Mouse (Mus musculus): ENCODE results near the gene Ankfn1. TPM values are rescaled to one million over a fixed set of nuclear protein-coding genes. Genes with fewer than 3 reads are reported as not detected.

Gene Ankfn1
- polyA plus RNA-seq, 2 experiments from 2014 or later = not detected

DNA sequence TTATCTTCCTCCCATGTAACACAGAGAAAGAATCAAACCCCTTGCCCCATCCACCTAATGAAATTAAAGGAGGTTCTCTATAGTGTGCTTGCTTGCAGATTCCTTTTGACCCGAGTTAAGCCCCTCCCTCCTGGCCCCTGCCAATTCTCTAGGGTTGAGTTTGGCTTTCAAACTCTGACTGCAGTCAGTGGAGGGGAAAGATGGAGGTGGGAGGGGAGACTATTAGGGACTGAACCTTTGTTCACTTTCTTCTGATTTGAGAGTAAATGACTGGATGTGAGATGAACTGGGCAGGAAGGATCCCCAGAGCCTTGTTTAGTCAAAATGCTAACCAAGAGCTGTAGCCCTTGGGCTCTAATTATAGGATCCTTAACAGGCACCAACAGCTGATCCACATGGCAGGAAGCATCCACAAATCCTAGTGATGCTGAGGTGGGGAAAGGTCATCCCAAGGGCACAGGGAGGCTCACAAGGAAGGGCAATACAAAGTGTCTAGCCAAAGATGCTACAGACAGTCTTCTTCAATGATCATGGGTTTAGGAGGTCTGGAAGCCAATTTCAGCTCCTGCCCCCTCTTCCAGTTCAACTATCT is 103.4 kb downstream of the Ankfn1 start:
- no peak for ATAC-seq

DNA sequence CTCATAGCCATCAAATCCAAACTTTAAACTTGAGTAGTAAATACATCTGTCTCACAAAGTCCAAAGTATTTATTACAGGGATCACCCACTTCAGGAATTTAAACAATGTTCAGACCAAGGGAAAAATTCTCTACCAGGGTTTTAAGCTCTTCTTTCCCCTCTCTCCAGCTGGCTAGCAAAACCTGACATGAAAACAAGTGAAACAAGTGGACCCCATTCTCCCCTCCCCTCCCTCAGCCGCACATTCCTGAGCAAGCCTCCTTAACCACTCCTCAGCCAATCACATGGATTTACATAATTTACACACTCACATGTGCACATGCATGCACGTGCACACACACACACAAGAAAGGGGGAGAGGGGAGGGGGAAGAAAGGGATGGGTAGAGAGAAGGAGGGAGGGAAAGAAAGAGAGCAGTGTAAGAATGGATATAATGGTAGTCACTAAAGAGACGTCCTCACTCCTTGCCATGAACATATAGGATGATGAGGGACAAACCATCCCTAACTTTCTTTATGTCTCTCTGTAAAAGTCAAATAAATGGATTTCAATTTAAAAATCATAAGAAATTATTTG is 104.9 kb downstream of the Ankfn1 start:
- ATAC-seq = no peak

DNA sequence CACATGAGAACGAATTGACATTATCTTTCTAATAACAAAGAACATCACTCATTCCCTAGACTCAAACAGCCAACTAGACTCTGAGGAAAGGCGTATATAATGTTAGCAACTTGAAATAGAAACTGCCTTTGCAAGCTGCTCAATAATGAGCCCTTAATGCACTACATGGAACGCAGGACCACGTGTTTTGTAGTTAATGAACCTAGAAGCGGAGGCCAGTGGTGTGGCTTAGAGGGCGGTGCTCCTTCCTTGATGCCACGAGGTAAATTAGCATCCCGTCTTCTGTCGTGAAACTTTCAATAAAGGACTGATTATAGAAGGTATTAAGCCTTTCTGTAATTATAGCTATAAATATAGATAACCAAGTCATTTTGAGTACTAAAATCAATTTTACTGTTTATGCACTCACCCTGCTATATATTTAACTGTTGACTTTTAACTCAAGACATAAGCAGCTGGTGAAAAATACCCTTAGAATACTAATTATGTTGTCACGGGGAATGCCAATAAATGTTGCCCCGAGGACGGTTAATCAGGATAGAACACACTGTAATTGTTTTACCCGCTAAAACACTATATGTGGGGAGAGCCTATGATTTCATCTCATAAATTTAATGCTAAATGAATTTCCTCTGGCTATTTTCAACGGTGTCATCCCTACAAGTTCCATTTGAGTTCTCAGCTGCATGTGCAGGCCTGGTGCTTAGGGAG is 112.1 kb downstream of the Ankfn1 start:
- ATAC-seq = no peak

DNA sequence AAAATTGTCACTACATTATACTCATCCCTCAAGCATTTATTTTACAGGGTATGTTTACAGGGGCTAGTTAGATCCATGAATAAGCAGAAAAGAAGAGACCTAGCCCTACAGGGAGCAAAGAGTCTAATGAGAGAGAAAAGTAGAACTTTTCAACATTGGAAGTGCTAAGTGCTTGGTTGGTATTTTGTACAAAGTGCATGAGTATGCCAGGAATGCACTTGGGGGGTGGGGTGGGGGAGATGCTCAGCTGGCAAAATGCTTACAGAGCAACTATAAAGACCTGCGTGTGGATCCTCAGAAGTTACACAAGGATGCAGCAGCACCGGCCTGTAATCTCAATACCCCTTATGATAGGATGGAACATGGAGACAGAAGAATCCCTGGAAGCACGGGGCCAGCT is 118.4 kb downstream of the Ankfn1 start:
- no peak for ATAC-seq

GRCm38 (mm10) chr11:89656556-89656955 is 120.9 kb downstream of the Ankfn1 start:
- ATAC-seq = no peak

DNA sequence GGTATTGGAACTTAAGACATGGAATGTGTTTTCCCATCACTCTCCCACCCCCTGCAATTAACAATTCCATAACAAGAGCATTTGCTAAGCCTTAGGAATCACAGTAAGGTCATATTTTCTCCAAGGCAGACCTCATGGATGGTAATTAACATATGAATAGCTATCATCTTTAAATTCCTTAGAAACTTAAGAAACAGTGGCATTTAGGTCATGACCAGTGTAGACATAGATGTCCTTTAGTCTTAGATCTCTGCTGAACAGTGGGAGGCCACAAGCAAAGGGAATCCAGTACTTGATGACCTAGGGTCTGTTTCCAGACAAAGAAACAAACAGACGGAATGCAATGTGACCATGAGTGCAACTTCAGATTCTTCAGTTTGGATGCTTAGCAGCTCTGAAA is 141.7 kb downstream of the Ankfn1 start:
- ATAC-seq = no peak

DNA sequence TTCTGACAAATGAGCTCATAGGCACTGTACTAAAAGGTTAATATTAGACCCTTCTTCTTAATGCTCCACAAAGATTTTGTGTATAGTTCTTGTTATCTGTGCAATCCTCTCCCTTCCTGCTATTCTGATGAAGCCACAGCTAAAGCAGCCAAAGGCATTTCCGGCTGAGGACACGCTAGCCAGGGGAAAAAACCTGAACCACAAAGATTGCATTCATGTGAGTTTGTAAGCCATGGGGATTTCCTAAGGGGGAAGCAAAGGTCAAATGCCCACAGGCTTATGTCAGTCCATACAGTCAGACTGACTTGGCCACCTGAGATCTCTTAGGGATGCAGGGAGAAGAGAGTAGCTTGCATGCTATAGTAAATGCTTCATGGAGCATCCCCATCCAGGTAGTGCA is 146.1 kb downstream of the Ankfn1 start:
- ATAC-seq = no peak

DNA sequence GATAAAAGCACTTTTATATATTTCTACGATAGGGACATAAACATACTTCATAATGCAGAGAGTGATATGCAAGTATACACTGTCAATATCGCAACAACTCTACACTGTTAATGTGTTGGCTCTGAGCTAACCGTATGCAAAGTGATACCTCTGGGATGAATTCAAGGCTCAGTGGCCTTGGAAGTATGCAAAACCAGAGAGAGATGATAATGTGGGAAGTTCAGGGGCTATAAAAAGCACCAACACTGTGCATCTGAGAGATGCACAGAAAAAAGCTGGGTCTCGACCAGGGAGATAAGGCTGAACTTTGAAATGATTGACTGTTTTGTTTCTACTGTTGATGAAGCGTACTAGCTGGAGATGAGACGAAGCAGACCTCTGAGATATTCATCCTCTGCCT is 148.9 kb downstream of the Ankfn1 start:
- ATAC-seq = no peak

DNA sequence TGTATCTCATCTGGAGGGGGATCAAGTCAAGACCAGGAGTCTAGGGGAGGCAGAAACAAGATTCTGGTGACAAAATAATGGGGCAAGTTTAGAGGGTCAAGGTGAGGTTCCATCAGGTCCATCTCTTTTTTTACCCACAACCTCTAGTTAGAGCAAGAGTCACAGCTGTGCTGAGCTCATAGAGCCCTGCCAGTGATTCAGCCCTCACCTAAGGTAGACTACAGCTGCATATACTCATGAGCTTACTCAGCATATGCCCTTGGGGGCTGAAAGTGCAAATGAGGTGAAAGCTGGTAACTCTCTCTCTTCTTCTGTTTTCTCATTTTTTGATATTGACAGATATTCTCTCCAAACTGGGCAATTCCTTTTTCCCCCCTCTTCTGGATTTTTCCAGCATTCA is 150.2 kb downstream of the Ankfn1 start:
- ATAC-seq = no peak

- ATAC-seq = no peak
Observed at GRCm38 (mm10) chr11:89623698-89624445, 153.6 kb downstream of the Ankfn1 start.

DNA sequence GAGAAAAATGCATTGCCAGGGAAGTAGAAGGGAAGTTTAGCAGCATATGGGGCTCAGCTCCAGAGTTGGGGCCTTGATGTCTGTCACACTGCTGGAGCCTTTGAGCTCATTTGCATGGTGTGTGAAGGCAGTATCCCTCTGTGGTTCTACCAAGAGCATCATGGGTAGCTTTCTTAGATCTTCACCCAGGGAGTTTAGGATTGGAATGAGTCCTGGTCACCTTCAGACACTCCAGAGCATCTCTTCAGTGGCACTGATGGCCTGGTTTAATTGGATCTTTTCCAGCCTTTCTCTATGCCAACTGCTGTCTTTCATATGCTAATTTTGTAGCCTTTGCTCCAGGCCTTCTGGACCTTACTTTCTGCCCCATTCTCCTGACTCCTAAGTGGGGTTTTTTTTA is 157.5 kb downstream of the Ankfn1 start:
- ATAC-seq = no peak

- no peak for ATAC-seq
Observed at GRCm38 (mm10) chr11:89615806-89616205, 161.6 kb downstream of the Ankfn1 start.

- ATAC-seq = no peak
Observed at GRCm38 (mm10) chr11:89611596-89611995, 165.9 kb downstream of the Ankfn1 start.

DNA sequence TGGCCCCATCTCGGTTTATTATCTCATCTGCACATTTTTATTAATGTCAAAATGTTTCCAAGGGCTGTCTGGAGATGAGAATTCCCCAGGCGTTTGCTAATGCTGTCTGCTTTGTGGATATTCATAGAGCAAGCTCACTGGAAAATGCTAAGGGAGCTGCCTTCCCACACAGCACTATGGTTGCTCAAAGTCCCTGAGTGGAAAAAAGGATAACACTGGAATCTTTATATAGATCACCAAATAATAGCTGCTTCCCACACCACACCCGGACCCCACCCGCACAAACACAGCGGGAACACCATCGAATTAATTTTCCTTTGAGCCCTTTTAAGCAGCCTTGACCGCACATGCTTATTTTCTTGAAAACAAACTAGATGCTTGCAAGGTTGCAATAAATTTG is 169.4 kb downstream of the Ankfn1 start:
- no peak for ATAC-seq

- ATAC-seq = no peak
Observed at GRCm38 (mm10) chr11:89607270-89607669, 170.2 kb downstream of the Ankfn1 start.

- ATAC-seq = no peak
Observed at GRCm38 (mm10) chr11:89606346-89606745, 171.1 kb downstream of the Ankfn1 start.

DNA sequence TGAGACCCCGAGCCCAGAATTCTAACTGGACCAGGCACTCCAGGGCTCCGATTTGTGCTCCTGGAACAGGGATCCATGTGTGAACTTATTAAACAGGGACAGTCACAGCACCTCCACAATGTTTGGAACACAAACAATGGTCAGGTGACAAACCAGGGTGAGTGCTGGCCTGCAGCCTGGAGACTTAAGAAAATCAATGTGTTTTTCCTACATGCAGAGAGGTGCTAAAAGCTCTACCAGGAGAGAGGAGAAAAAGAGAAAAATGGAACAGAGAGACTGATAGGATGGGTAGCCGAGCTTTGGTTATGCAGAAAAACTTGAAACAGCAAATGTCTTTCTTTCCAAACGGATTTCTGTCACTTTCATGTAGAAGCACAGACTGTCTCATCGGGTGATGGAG is 174.5 kb downstream of the Ankfn1 start:
- ATAC-seq = no peak

DNA sequence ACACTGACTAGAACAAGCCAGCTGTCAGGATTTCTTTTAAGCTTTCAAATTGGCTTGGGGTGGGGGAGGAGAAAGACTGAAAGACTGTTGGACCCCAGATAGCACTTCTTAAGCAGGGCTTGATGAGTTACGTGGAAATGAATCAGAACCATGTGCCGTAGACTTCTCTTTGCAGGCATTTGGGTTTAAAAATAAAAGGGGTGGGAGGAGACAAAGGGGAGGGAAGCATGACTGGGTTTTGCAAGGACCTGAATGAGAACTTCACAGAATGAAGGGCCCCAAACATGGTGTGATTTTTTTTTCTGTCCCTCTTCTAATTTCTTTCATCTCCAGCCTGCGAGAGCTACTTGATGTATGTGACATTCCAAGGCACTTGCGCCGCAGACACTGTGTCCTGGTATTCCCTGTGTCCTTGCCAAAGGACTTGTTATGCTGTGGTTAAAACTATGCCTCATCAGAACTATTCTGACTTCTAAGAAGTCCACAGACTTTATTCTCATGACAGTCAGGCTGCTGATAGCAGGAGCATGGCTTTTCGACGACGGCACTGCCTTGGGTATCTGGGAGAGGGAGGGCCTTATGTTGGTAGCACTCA is 176.4 kb downstream of the Ankfn1 start:
- no peak for ATAC-seq

DNA sequence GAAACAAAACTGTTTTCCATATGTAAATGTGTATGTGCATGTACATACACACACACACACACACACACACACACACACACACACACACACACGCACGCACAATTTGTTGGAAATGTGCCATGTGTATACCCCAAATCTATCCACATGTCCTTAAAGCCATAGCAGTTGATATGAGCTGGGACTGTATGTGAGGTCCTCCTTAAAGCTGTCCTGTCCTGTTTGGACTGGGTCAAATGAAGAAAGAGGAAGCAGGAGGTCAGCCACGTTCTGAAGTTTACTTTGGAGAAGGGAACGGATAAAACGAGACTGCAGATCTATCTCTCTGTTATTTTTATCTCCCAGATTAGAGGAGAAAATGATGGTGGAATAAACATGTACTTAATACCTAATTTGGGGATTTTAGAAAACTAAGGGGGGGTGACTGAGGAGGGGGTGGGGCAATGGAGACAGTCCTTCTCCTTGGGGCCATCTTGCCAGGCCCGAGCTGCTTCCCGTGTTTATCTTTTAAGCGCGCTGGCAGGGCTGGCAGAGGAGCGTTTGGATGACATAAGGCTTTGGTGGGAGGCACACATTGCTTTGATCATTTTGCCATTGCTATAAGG is 187.1 kb downstream of the Ankfn1 start:
- no peak for ATAC-seq

DNA sequence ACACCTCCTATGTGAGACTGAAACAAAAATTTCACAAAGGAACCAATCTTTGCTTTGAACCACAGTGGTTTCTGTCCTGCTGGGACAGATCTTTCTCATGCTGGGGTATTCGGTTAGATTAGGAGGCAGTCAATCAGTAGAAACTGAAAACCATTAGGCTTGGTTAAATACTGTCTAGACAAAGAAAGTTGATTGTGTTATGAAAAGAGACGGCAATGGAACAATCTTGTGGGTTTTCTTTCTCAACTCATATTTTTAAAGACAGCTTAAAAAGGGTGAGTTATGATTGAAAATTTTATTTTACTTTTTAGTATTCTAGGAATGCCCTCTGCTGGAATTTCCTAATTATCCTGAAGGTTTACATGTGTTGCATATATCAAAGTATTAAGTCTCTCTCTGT is 191.1 kb downstream of the Ankfn1 start:
- no peak for ATAC-seq

- ATAC-seq = no peak
Observed at GRCm38 (mm10) chr11:89579826-89580225, 197.6 kb downstream of the Ankfn1 start.

GRCm38 (mm10) chr11:89579111-89579510 is 198.3 kb downstream of the Ankfn1 start:
- ATAC-seq = no peak
